Comparison of ENCODE assay signal across 9 mouse cellular contexts in genomic region chr11:59633037-59633436, GRCm38 (mm10). TPM values are rescaled to one million over a fixed set of nuclear protein-coding genes. Genes with fewer than 3 reads are reported as not detected.
A peak's percentile ranks its signal among the peaks of the same experiment; 100 is the strongest.
DNase-seq lines count a peak whose midpoint lies in the region; ATAC-seq and TF ChIP-seq lines count a peak whose summit lies in the region.
"Had no signal": no experiment of that assay in that cellular context is flagged by ENCODE, and none has a peak within 500 bp of the region (broad histone marks: within the 10 kb centered on the region; RNA-seq: fewer than 3 reads in every experiment).

No protein-coding gene starts in this region.

- intact Hi-C loops in gastrocnemius, postnatal 14 days (cut with DNase I; ENCODE audit: low total_unique reads), result no loop called here

- no peaks in the 10 kb centered on the region for H3K4me1 ChIP-seq in kidney, embryonic 14.5 days (ENCODE audit: control insufficient read depth, insufficient read depth, low read length)
- H3K4me1 ChIP-seq in ES-E14 (ENCODE audit: control insufficient read depth in 2 of 2, insufficient read depth in 2 of 2, low read length in 2 of 2, poor library complexity in 1 of 2), result peaks cover 0 to 6% of the 10 kb centered on the region in 2 experiments; a peak in 2 of 4 replicates

- H3K36me3 ChIP-seq in kidney, embryonic 14.5 days (ENCODE audit: control insufficient read depth, insufficient read depth, low read length), result no peaks in the 10 kb centered on the region
- no peaks in the 10 kb centered on the region for H3K36me3 ChIP-seq in ES-E14 (ENCODE audit: control insufficient read depth, insufficient read depth, low read length, poor library complexity, severe bottlenecking)

- no peaks in the 10 kb centered on the region for H3K27me3 ChIP-seq in kidney, embryonic 14.5 days (ENCODE audit: control insufficient read depth, insufficient read depth, low read length)

- in situ Hi-C loops in ES-E14 (cut with MboI; ENCODE audit: low sequenced_read_pairs in 2 of 2, unreplicated experiment in 2 of 2), result no loop called here

- no peak overlapping the region for H3K4me3 ChIP-seq in kidney, embryonic 14.5 days (ENCODE audit: low read length)
- no peak overlapping the region for H3K4me3 ChIP-seq in ES-E14 (ENCODE audit: insufficient read depth in 1 of 2, low read depth in 1 of 2, low read length in 2 of 2, poor library complexity in 1 of 2, severe bottlenecking in 1 of 2)

- no peak overlapping the region for H3K9ac ChIP-seq in kidney, embryonic 14.5 days (ENCODE audit: low read depth, low read length)
- no peak overlapping the region for H3K9ac ChIP-seq in ES-E14 (ENCODE audit: insufficient read depth, low read depth, low read length, poor library complexity, severe bottlenecking)

- DNase-seq in kidney, adult 18-20 months, result peak; percentile 58
- peak; percentile 69 for DNase-seq in ES-E14 (ENCODE audit: low read depth, low spot score)
- DNase-seq in cerebellum, adult 11-12 months, result peak; percentile 32
- DNase-seq in gastrocnemius, postnatal 14 days, result peak; percentile 57
- peak; percentile 32 to 64 for DNase-seq in left cerebral cortex, adult 18-20 months (ENCODE audit: low spot score in 2 of 2)
- DNase-seq in thymus, postnatal 10 days (ENCODE audit: low spot score in 2 of 2), result peak; percentile 33 to 61

- H3K4me2 ChIP-seq in kidney, embryonic 14.5 days (replicated peaks; ENCODE audit: low read depth, low read length), result no peak overlapping the region

- ATAC-seq in kidney, embryonic 14.5 days (ENCODE audit: low FRiP score, low TSS enrichment), result no peak
- peak; percentile 78 for ATAC-seq in monocyte, adult 5-6 weeks (replicated peaks; ENCODE audit: insufficient number of reproducible peaks, low FRiP score, low TSS enrichment, poor library complexity, severe bottlenecking)

- WGBS in kidney, embryonic 14.5 days, result 26% methylated on average over 5 of the region's 5 CpGs

- no peak overlapping the region for H3K27ac ChIP-seq in kidney, embryonic 14.5 days (ENCODE audit: low read depth, low read length)
- H3K27ac ChIP-seq in ES-E14 (ENCODE audit: insufficient read depth, low read depth, low read length, poor library complexity, severe bottlenecking), result no peak overlapping the region

- H3K9me3 ChIP-seq in kidney, embryonic 14.5 days (ENCODE audit: control insufficient read depth, low read length), result no peaks in the 10 kb centered on the region
- H3K9me3 ChIP-seq in ES-E14 (ENCODE audit: control insufficient read depth, insufficient read depth, low read depth, low read length), result no peaks in the 10 kb centered on the region

TF ChIP-seq in ES-E14, 5 proteins besides CTCF, POLR2A, EP300 and RAD21:
- no peak for TF ChIP-seq HCFC1 (IDR thresholded peaks at IDR 0.05; ENCODE audit: borderline replicate concordance, insufficient read depth, low read length)
- TF ChIP-seq CHD2 (IDR thresholded peaks at IDR 0.05; ENCODE audit: low read depth, low read length), result no peak

RNA-seq across cellular contexts. Expression of gene Mprip, which starts 28.1 kb away (rescaled TPM):
- polyA plus RNA-seq in kidney, embryonic 14.5 days (2014; fragmentation: Nextera tagmentation; extraction: Ambion mirVana), result 53.4 and 64.1 TPM in 2 replicates
- 112 and 138 TPM in 2 replicates for total RNA-seq in ES-E14 (2012; rRNA removed)
- total RNA-seq in gastrocnemius, postnatal 14 days (2021), result 100 to 1,000 TPM in 1 of 2 experiments, 10 to 100 TPM in 1; 94.7 to 120 TPM
- total RNA-seq in left cerebral cortex, adult 18-20 months (2021), result 100 to 1,000 TPM; 279 to 287 TPM
- total RNA-seq in monocyte, adult 5-6 weeks (2017), result 38.2 to 66.7 TPM (median 55.7 TPM) in 3 replicates

RNA-seq across cellular contexts. Expression of gene Olfr223, which starts 39.9 kb away (rescaled TPM):
- polyA plus RNA-seq in kidney, embryonic 14.5 days (2014; fragmentation: Nextera tagmentation; extraction: Ambion mirVana), result not detected in 2 replicates
- total RNA-seq in ES-E14 (2012; rRNA removed), result not detected in 2 replicates
- not detected for total RNA-seq in gastrocnemius, postnatal 14 days (2021)
- total RNA-seq in left cerebral cortex, adult 18-20 months (2021), result not detected
- not detected in 3 replicates for total RNA-seq in monocyte, adult 5-6 weeks (2017)
- polyA plus RNA-seq: lung, embryonic 16.5 days had no signal

RNA-seq across cellular contexts. Expression of gene Olfr222, which starts 57.0 kb away (rescaled TPM):
- not detected in 2 replicates for polyA plus RNA-seq in kidney, embryonic 14.5 days (2014; fragmentation: Nextera tagmentation; extraction: Ambion mirVana)
- not detected in 2 replicates for total RNA-seq in ES-E14 (2012; rRNA removed)
- not detected for total RNA-seq in gastrocnemius, postnatal 14 days (2021)
- total RNA-seq in left cerebral cortex, adult 18-20 months (2021), result not detected
- total RNA-seq in monocyte, adult 5-6 weeks (2017), result not detected in 3 replicates
- polyA plus RNA-seq: lung, embryonic 16.5 days had no signal
